Mouse (Mus musculus) midbrain, embryonic 11.5 days (tissue): ENCODE results near the gene Tomm7. TPM values are rescaled to one million over a fixed set of nuclear protein-coding genes. Genes with fewer than 3 reads are reported as not detected.
"Not testable (repeated sequence)": the region's sequence is repeated elsewhere in the genome, so short reads cannot be mapped to it uniquely, and the experiment has no call there.

Experiments
- ATAC-seq: fragments of 200-750 bp; cut with Nextera tagmentation; 2 replicates; pipeline ENCODE4 v1.8.0; 2017; ENCODE audit warnings: moderate TSS enrichment, moderate library complexity; ENCODE audit not compliant: low FRiP score
- DNase-seq: peaks from one replicate; pipeline ENCODE4 v3.0.0; 2015; ENCODE audit warnings: low spot score; ENCODE audit errors: missing footprints
- H3K27ac ChIP-seq: fragments of 300-500 bp; sonication (generic); 2 replicates; pipeline ENCODE4 v1.5.1; 2014; ENCODE audit warnings: low read depth, low read length
- H3K27me3 ChIP-seq: fragments of 300-500 bp; sonication (generic); 2 replicates; pipeline ENCODE4 v1.6.1; 2014; ENCODE audit warnings: mild to moderate bottlenecking, low read length, moderate library complexity, mixed read lengths; ENCODE audit not compliant: control insufficient read depth, insufficient read depth
- H3K36me3 ChIP-seq: fragments of 300-500 bp; sonication (generic); 2 replicates; pipeline ENCODE4 v1.6.1; 2014; ENCODE audit warnings: mild to moderate bottlenecking, low read length, moderate library complexity, mixed read lengths; ENCODE audit not compliant: control insufficient read depth, insufficient read depth
- H3K4me1 ChIP-seq: fragments of 300-500 bp; sonication (generic); 2 replicates; pipeline ENCODE4 v1.6.1; 2014; ENCODE audit warnings: low read length; ENCODE audit not compliant: control insufficient read depth, insufficient read depth
- H3K4me2 ChIP-seq: fragments of 300-500 bp; sonication (generic); 2 replicates; pipeline ENCODE4 v1.6.1; 2014; ENCODE audit warnings: mild to moderate bottlenecking, moderate library complexity
- H3K4me3 ChIP-seq: fragments of 300-500 bp; sonication (generic); 2 replicates; pipeline ENCODE4 v1.5.1; 2014; ENCODE audit warnings: low read depth, low read length
- H3K9ac ChIP-seq: fragments of 300-500 bp; sonication (generic); 2 replicates; pipeline ENCODE4 v1.6.1; 2014; ENCODE audit warnings: low read length
- H3K9me3 ChIP-seq: fragments of 300-500 bp; sonication (generic); 2 replicates; pipeline ENCODE4 v1.6.1; 2016; ENCODE audit warnings: low read length; ENCODE audit not compliant: control insufficient read depth
- WGBS: fragments of 180-500 bp; shearing (Covaris S2); extraction: QIAGEN DNeasy Blood & Tissue Kit; methylation state at CpG from one replicate; pipeline ENCODE4 v1.1.7; 2014; 5-methylcytosine and 5-hydroxymethylcytosine counted together
- polyA plus RNA-seq: library from polyadenylated mRNA; unstranded; fragments of >200 nt; fragmentation: Nextera tagmentation; extraction: Ambion mirVana; gene quantifications from 2 replicates; pipeline ENCODE4 v1.2.1, GENCODE M21; 2014

The Tomm7 gene
- 122 and 132 TPM in 2 replicates for polyA plus RNA-seq

- H3K27me3 ChIP-seq = no peaks in the 10 kb centered on the region
- peak; percentile 93 for ATAC-seq
- H3K4me3 ChIP-seq = peak within 1 kb of the TSS; percentile 74
- WGBS = under 1% methylated on average over 44 of the region's 44 CpGs
- H3K27ac ChIP-seq = peak within 1 kb of the TSS; percentile 64
- peak within 1 kb of the TSS; percentile 82 for H3K9ac ChIP-seq
- H3K36me3 ChIP-seq = peaks cover 3% of the 10 kb centered on the region; the same call in 1 of the 2 replicates
- peak within 1 kb of the TSS; percentile 62 for H3K4me2 ChIP-seq
- no peaks in the 10 kb centered on the region for H3K9me3 ChIP-seq
- DNase-seq = peak; percentile 99
- peaks cover 8% of the 10 kb centered on the region for H3K4me1 ChIP-seq
These were observed at the start of gene Tomm7 for GRCm38 (mm10) chr5:23843674-23844530. TSS of gene Tomm7 (minus strand) at chr5:23844161.

GRCm38 (mm10) chr5:23893156-23893863 is 49.3 kb upstream of the Tomm7 start:
- H3K27me3 ChIP-seq = no peaks in the 10 kb centered on the region
- DNase-seq (no peak), ATAC-seq (no peak)
- no peak overlapping the region for H3K4me2 ChIP-seq
- H3K27ac ChIP-seq = no peak overlapping the region
- no peaks in the 10 kb centered on the region for H3K36me3 ChIP-seq
- H3K4me3 ChIP-seq = no peak overlapping the region
- no peaks in the 10 kb centered on the region for H3K4me1 ChIP-seq
- WGBS = 84% methylated on average over 5 of the region's 5 CpGs
- no peak overlapping the region for H3K9ac ChIP-seq
- no peaks in the 10 kb centered on the region for H3K9me3 ChIP-seq

- ATAC-seq = no peak
- H3K9ac ChIP-seq = no peak overlapping the region
These were observed 46.8 kb upstream of the Tomm7 start for GRCm38 (mm10) chr5:23890734-23891133.

GRCm38 (mm10) chr5:23889461-23889860 is 45.5 kb upstream of the Tomm7 start:
- Histone ChIP-seq H3K9me3 (no peaks in the 10 kb centered on the region), H3K4me2 (no peak overlapping the region), H3K27ac (no peak overlapping the region), H3K9ac (no peak overlapping the region), H3K36me3 (no peaks in the 10 kb centered on the region), H3K4me3 (no peak overlapping the region), H3K4me1 (no peaks in the 10 kb centered on the region), H3K27me3 (no peaks in the 10 kb centered on the region)
- DNase-seq (no peak), ATAC-seq (no peak)
- 76% methylated on average over 4 of the region's 4 CpGs for WGBS

More at GRCm38 (mm10) chr5:23890734-23891133, 46.8 kb upstream of the Tomm7 start:
- no peaks in the 10 kb centered on the region for H3K4me1 ChIP-seq
- DNase-seq = peak; percentile 86
- no peaks in the 10 kb centered on the region for H3K27me3 ChIP-seq
- no peak overlapping the region for H3K27ac ChIP-seq
- H3K9me3 ChIP-seq = no peaks in the 10 kb centered on the region
- H3K36me3 ChIP-seq = no peaks in the 10 kb centered on the region
- H3K4me2 ChIP-seq = no peak overlapping the region
- no peak overlapping the region for H3K4me3 ChIP-seq
- WGBS = 47% methylated on average over 10 of the region's 10 CpGs

GRCm38 (mm10) chr5:23887111-23887510 is 43.1 kb upstream of the Tomm7 start:
- Histone ChIP-seq H3K27me3 (no peaks in the 10 kb centered on the region), H3K9ac (no peak overlapping the region), H3K36me3 (no peaks in the 10 kb centered on the region), H3K9me3 (no peaks in the 10 kb centered on the region), H3K27ac (no peak overlapping the region), H3K4me2 (no peak overlapping the region), H3K4me1 (no peaks in the 10 kb centered on the region), H3K4me3 (no peak overlapping the region)
- WGBS = 75% methylated on average over 3 of the region's 3 CpGs
- DNase-seq (no peak), ATAC-seq (no peak)

- Histone ChIP-seq H3K9me3 (no peaks in the 10 kb centered on the region), H3K4me3 (no peak overlapping the region), H3K4me1 (no peaks in the 10 kb centered on the region), H3K36me3 (no peaks in the 10 kb centered on the region), H3K27me3 (no peaks in the 10 kb centered on the region), H3K27ac (no peak overlapping the region), H3K4me2 (no peak overlapping the region), H3K9ac (no peak overlapping the region)
- WGBS = 73% methylated on average over 5 of the region's 5 CpGs
- no peak for DNase-seq
- no peak for ATAC-seq
These were observed 30.5 kb upstream of the Tomm7 start for GRCm38 (mm10) chr5:23874457-23874856.

GRCm38 (mm10) chr5:23872586-23872985 is 28.6 kb upstream of the Tomm7 start:
- 90% methylated on average over 6 of the region's 6 CpGs for WGBS
- H3K27ac ChIP-seq = no peak overlapping the region
- no peaks in the 10 kb centered on the region for H3K4me1 ChIP-seq
- ATAC-seq (no peak), DNase-seq (no peak)
- no peak overlapping the region for H3K9ac ChIP-seq
- no peak overlapping the region for H3K4me2 ChIP-seq
- no peaks in the 10 kb centered on the region for H3K36me3 ChIP-seq
- H3K4me3 ChIP-seq = no peak overlapping the region
- no peaks in the 10 kb centered on the region for H3K9me3 ChIP-seq
- H3K27me3 ChIP-seq = no peaks in the 10 kb centered on the region

GRCm38 (mm10) chr5:23871323-23871722 is 27.4 kb upstream of the Tomm7 start:
- not testable (repeated sequence) for H3K4me1 ChIP-seq

GRCm38 (mm10) chr5:23865941-23866340 is 22.0 kb upstream of the Tomm7 start:
- ATAC-seq = no peak
- H3K4me2 ChIP-seq = no peak overlapping the region

More at GRCm38 (mm10) chr5:23871323-23871722, 27.4 kb upstream of the Tomm7 start:
- not testable (repeated sequence) for H3K9ac ChIP-seq, H3K4me3 ChIP-seq, ATAC-seq, H3K27me3 ChIP-seq, H3K9me3 ChIP-seq, H3K36me3 ChIP-seq, DNase-seq, H3K4me2 ChIP-seq, H3K27ac ChIP-seq
- 87% methylated on average over 2 of the region's 2 CpGs for WGBS

More at GRCm38 (mm10) chr5:23865941-23866340, 22.0 kb upstream of the Tomm7 start:
- H3K27me3 ChIP-seq = no peaks in the 10 kb centered on the region
- H3K27ac ChIP-seq = no peak overlapping the region
- H3K4me1 ChIP-seq = no peaks in the 10 kb centered on the region
- no peaks in the 10 kb centered on the region for H3K36me3 ChIP-seq
- no peak overlapping the region for H3K9ac ChIP-seq
- DNase-seq = no peak
- H3K9me3 ChIP-seq = no peaks in the 10 kb centered on the region
- 86% methylated on average over 5 of the region's 5 CpGs for WGBS
- no peak overlapping the region for H3K4me3 ChIP-seq
